Mouse (Mus musculus): ENCODE measurements around the gene Ran. TPM values are rescaled to one million over a fixed set of nuclear protein-coding genes. Genes with fewer than 3 reads are reported as not detected.

Gene Ran
- total RNA-seq, 2 experiments from 2014 or later, result 164 to 177 TPM

DNA sequence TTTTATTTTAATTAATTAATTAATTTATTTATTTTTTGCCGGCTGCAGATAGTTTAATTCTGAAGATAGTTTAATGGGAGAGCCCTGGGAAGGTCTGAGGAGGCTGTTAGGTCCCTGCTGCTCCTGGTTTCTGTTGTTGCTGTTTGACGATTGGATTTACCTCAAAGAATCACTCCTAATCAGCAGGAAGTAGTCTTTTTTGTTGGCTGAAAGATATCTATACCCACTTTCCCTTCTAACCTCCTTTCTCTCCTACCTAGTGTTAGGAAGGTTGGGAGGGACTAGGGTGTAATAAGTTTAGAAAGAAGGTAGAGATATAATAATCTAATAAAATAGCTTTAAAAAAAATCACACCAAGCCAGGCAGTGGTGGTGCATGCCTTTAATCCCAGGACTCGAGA is 4.8 kb upstream of the Ran start:
- DNase-seq (ENCODE audit: low spot score in 2 of 2), result no peak

- no peak for DNase-seq (ENCODE audit: low spot score in 2 of 2)
Measured at GRCm38 (mm10) chr5:129015540-129015939, 4.3 kb upstream of the Ran start.

GRCm38 (mm10) chr5:129016370-129016769 is 3.5 kb upstream of the Ran start:
- no peak for DNase-seq (ENCODE audit: low spot score in 2 of 2)

- DNase-seq (ENCODE audit: low spot score in 2 of 2), result no peak
Measured at GRCm38 (mm10) chr5:129018782-129019489, 933 bp upstream of the Ran start.

GRCm38 (mm10) chr5:129020300-129020668 is 415 bp downstream of the Ran start:
- no peak for DNase-seq (ENCODE audit: low spot score in 2 of 2)

- peak in 1 of 2 experiments; percentile 44 for DNase-seq (ENCODE audit: low spot score in 2 of 2)
Measured at GRCm38 (mm10) chr5:129020731-129021130, 862 bp downstream of the Ran start.

GRCm38 (mm10) chr5:129025048-129025447 is 5.2 kb downstream of the Ran start:
- DNase-seq (ENCODE audit: low spot score in 2 of 2), result no peak

DNA sequence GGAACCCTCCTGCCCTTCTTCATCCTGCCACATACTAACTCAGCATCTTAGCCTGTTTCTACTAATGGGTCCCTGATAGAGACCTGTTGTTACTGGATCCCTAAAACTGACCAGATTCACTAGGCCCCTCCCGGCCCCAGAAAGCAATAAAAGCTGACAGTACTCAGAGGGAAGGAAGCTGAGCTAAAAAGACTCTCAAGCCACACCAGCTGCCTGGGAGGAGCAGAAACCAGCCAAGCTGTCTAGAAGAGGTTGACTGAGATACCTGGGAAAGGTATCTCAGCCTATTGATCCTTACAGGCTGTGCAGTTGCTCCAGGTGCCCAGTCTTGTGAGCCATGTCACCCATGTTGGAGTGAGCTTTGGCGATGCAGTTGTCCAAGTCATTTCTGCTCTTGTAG is 5.9 kb downstream of the Ran start:
- DNase-seq (ENCODE audit: low spot score in 2 of 2), result no peak

GRCm38 (mm10) chr5:129026171-129026570 is 6.3 kb downstream of the Ran start:
- no peak for DNase-seq (ENCODE audit: low spot score in 2 of 2)

DNA sequence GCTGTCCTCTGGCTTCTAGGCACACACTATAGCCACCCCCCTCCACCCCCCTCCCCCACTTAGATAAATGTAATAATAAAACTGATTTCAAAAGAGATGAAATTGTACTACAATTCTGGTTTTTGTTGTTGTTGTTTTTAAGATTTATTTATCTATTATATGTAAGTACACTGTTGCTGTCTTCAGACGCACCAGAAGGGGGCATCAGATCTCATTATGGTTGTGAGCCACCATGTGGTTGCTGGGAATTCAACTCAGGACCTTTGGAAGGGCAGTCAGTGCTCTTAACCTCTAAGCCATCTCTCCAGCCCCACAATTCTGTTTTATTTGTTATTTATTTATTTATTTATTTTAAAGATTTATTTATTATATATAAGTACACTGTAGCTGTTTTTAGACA is 6.8 kb downstream of the Ran start:
- no peak for DNase-seq (ENCODE audit: low spot score in 2 of 2)

DNA sequence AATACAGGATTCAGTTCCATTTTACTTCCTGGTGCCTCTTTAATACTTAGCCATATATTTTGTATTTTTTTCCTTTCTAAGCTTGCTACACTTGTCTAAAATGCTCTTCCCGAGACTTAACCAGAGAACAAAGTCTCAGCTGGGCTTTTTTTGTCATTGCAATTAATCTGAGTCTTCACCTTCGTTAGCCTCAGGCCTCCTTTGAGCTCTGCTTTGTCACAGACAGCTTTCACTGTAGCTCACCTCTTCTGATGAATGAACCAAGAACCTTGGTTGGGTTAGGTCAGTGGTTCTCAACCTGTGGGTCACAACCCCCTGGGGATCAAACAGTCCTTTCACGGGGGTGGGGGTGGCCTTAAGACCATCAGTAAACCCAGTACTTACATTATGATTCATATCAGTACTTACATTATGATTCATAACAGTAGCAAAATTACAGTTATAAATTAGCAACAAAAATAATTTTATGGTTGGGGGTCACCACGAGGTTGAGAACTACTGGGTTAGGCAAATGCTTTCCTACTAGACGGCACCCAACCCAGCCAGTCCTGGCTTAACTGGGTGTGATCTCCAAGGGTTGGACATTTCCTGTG is 9.4 kb downstream of the Ran start:
- DNase-seq (ENCODE audit: low spot score in 2 of 2), result no peak

- DNase-seq (ENCODE audit: low spot score in 2 of 2), result no peak
Measured at GRCm38 (mm10) chr5:129036678-129037077, 16.8 kb downstream of the Ran start.

- DNase-seq (ENCODE audit: low spot score in 2 of 2), result no peak
Measured at GRCm38 (mm10) chr5:129037739-129038138, 17.9 kb downstream of the Ran start.

DNA sequence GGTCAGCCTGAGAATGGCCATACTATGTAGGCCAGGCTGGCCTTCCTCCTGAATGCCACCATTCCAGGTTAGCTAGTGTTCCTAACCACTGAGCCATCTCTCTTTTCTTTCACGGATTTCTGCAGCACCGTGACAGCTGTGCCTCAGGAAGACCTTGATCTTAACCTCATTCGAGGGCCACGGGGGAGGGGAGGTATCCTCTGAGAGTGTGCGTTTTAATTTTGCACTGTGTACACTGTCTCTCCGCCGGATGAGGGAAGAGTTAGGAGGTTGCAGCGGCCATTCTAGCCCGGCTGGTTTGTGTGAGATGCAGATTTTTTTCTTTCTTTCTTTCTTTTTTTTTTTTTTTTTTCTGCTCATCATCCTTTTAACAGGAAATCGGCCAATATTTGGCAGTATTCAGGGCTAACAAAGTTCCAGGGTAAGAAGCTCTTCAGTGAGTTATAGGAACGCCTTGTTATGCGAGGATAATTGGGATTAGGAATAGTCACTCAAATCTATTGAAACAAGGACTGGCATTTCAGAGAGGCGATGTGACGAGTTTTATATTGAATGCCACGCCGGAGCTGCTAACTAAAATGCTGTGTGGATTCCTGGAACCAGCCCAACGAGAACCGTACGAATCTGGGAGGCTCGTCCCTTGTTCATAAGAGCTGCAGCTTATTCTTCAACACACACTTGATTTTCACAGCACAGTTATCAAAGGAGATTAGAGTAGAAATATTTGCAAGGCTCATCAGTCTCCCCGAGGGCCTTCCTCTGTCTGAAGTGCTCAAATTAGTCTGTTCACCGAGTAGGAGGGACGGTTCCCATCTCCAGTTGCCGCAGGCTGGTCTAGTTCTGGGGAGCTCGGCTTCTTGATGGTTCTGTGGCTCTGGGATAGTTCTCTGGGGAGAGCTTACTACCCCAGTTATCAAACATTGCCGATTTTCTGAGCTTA is 26.0 kb downstream of the Ran start:
- no peak for DNase-seq (ENCODE audit: low spot score in 2 of 2)

DNA sequence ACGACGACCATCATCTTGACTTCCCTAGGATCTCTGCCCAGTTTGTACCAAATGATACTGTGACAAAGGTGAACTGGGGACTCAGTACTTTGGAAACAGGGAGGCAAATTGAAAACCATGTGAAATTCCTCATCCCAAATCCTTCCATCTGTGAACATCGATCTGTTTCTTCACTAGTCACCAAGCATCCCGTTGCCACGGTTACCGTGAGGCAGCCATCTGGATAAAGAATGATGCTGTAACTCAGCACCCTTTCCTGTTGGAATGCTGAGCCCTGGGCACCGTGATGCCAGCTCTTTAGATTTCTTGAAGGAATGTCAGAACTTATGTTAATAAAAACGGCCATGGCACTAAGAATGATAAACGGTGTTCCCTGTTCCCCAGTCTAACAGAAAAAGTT is 29.5 kb downstream of the Ran start:
- DNase-seq (ENCODE audit: low spot score in 2 of 2), result peak; percentile 67 to 73

GRCm38 (mm10) chr5:129051910-129052309 is 32.0 kb downstream of the Ran start:
- DNase-seq (ENCODE audit: low spot score in 2 of 2), result no peak

- no peak for DNase-seq (ENCODE audit: low spot score in 2 of 2)
Measured at GRCm38 (mm10) chr5:129052636-129053355, 32.9 kb downstream of the Ran start.

DNA sequence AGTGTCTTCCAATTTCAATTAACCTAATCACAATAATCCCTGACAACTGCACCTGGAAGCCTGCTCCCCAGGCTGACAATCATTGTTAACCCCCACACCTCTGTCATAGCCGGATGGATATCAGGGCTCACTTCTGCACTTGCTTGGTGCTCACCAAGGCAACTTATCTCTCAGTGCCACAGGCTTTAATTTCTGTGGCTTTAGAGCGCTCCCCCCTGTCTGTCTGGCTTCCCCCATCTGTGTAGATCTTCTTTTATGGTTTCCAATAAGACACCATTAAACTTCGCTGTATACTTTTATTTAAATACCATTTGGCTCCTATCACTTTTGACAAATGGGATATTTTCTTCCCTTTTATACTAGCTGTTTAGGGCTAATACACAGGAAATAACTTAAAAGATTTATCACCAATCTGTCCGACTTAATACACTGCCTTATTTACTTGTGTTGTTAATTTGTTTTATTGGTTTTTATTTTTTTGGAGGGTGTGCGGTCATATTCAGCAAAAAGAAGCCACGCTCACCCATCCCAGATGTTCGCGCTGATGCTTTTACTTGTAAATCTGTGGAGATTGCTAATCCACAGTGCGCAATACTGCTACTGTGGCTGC is 34.9 kb downstream of the Ran start:
- DNase-seq (ENCODE audit: low spot score in 2 of 2), result no peak

DNA sequence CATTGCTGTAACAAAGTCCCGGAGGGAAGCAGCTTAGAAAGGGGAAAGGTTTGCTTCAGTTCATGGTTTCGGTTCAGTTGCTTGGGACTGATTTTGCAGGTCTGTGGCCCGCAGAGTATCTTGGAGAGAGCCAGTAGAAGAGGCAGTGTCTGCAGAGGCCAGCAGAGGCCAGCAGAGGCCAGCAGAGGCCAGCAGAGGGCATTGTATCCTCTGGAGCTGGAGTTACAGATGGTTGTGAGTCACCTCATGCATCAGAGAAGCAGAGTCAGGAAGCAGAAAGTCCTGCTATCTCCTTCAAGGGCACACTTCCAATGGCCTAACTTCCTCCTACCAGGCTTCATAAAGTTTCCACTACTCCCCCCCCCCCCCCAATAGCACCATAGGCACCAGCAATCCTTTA is 39.2 kb downstream of the Ran start:
- DNase-seq (ENCODE audit: low spot score in 2 of 2), result no peak

- DNase-seq (ENCODE audit: low spot score in 2 of 2), result peak; percentile 78 to 84
Measured at GRCm38 (mm10) chr5:129061579-129061978, 41.7 kb downstream of the Ran start.
